Mouse (Mus musculus) C2C12 (cell line): ENCODE measurements around the gene Kifc5b. TPM values are rescaled to one million over a fixed set of nuclear protein-coding genes. Genes with fewer than 3 reads are reported as not detected.
A peak's percentile ranks its signal among the peaks of the same experiment; 100 is the strongest.
"Not testable (repeated sequence)": the region's sequence is repeated elsewhere in the genome, so short reads cannot be mapped to it uniquely, and the experiment has no call there.

Experiments
- H3K27me3 ChIP-seq: one replicate; pipeline ENCODE4 v1.6.1; 2011; ENCODE audit not compliant: control insufficient read depth, insufficient read depth, insufficient read length
- H3K36me3 ChIP-seq: one replicate; pipeline ENCODE4 v1.6.1; 2011; ENCODE audit not compliant: control insufficient read depth, insufficient read depth
- H3K4me3 ChIP-seq: one replicate; pipeline ENCODE4 v1.5.1; 2011; ENCODE audit warnings: mild to moderate bottlenecking, control low read depth; ENCODE audit not compliant: poor library complexity, insufficient read depth, severe bottlenecking
- H3K79me2 ChIP-seq: one replicate; pipeline ENCODE4 v1.6.1; 2011; ENCODE audit not compliant: control insufficient read depth, insufficient read depth
- H3K79me3 ChIP-seq: one replicate; pipeline ENCODE4 v1.6.1; 2011; ENCODE audit warnings: low read depth, control low read depth
- H3ac ChIP-seq: one replicate; pipeline ENCODE3; 2011; ENCODE audit warnings: low read depth; ENCODE audit not compliant: control insufficient read depth, insufficient read length
- CEBPB ChIP-seq: IDR thresholded peaks from one replicate; pipeline ENCODE4 v1.6.1; 2011; ENCODE audit warnings: low read depth, mild to moderate bottlenecking, control low read depth, moderate library complexity
- CTCF ChIP-seq: IDR thresholded peaks from one replicate; pipeline ENCODE4 v1.5.1; 2011; ENCODE audit not compliant: control insufficient read depth, insufficient read depth, insufficient read length
- FOSL1 ChIP-seq: IDR thresholded peaks from one replicate; pipeline ENCODE4 v1.8.0; 2011; ENCODE audit warnings: mild to moderate bottlenecking, low read length; ENCODE audit not compliant: poor library complexity, insufficient read depth, severe bottlenecking
- MAX ChIP-seq: IDR thresholded peaks from one replicate; pipeline ENCODE4 v1.6.1; 2011; ENCODE audit warnings: mild to moderate bottlenecking, control low read depth
- MYOD1 ChIP-seq: IDR thresholded peaks from one replicate; pipeline ENCODE4 v1.6.1; 2011; ENCODE audit warnings: low read depth; ENCODE audit not compliant: control insufficient read depth, insufficient read length
- MYOG ChIP-seq: IDR thresholded peaks from one replicate; pipeline ENCODE4 v1.6.1; 2011; ENCODE audit not compliant: control insufficient read depth, insufficient read length; ENCODE audit errors: extremely low read depth
- USF1 ChIP-seq: IDR thresholded peaks from one replicate; pipeline ENCODE4 v1.6.1; 2011; ENCODE audit warnings: low read depth, mild to moderate bottlenecking, control low read depth, moderate library complexity
- polyA plus RNA-seq: library from polyadenylated mRNA; unstranded; fragments of >200 nt; fragmentation: generic; extraction: Trizol; gene quantifications from one replicate; pipeline ENCODE4 v1.2.1, GENCODE M21; 2012; ENCODE audit warnings: missing spikeins

Kifc5b gene
- polyA plus RNA-seq, 1 experiment: 30.9 TPM

- Histone ChIP-seq H3K27me3 (peaks cover 9% of the 10 kb centered on the region), H3K79me3 (no peaks in the 10 kb centered on the region), H3ac (no peak overlapping the region), H3K36me3 (no peaks in the 10 kb centered on the region), H3K79me2 (no peaks in the 10 kb centered on the region), H3K4me3 (no peak overlapping the region)
- no peak for TF ChIP-seq USF1
- no peak for TF ChIP-seq MAX
- no peak for TF ChIP-seq FOSL1
- peak; percentile 30 for TF ChIP-seq CEBPB
- TF ChIP-seq MYOD1: no peak
- no peak for TF ChIP-seq MYOG
- no peak for TF ChIP-seq CTCF
Observed at GRCm38 (mm10) chr17:26900916-26901315, 16.0 kb upstream of the Kifc5b start.

- Histone ChIP-seq H3K79me3 (no peaks in the 10 kb centered on the region), H3K36me3 (no peaks in the 10 kb centered on the region), H3K27me3 (no peaks in the 10 kb centered on the region), H3ac (no peak overlapping the region), H3K4me3 (no peak overlapping the region), H3K79me2 (no peaks in the 10 kb centered on the region)
- TF ChIP-seq MAX: no peak
- no peak for TF ChIP-seq USF1
- TF ChIP-seq MYOD1: no peak
- TF ChIP-seq MYOG: no peak
- no peak for TF ChIP-seq FOSL1
- TF ChIP-seq CEBPB: no peak
- no peak for TF ChIP-seq CTCF
Observed at GRCm38 (mm10) chr17:26904320-26904719, 12.6 kb upstream of the Kifc5b start.

- H3K27me3 ChIP-seq, H3ac ChIP-seq: not testable (repeated sequence)
Observed at GRCm38 (mm10) chr17:26907506-26907905, 9.4 kb upstream of the Kifc5b start.

GRCm38 (mm10) chr17:26915248-26915647 is 1.6 kb upstream of the Kifc5b start:
- H3K36me3 ChIP-seq: no peaks in the 10 kb centered on the region
- H3K4me3 ChIP-seq: no peak overlapping the region
- no peaks in the 10 kb centered on the region for H3K27me3 ChIP-seq
- peaks cover 33% of the 10 kb centered on the region for H3K79me2 ChIP-seq
- no peak for TF ChIP-seq MAX
- TF ChIP-seq USF1: no peak
- no peak for TF ChIP-seq MYOG
- no peak for TF ChIP-seq CTCF
- no peak for TF ChIP-seq MYOD1
- TF ChIP-seq CEBPB: no peak
- no peak for TF ChIP-seq FOSL1
- H3K79me3 ChIP-seq: peaks cover 22% of the 10 kb centered on the region
- H3ac ChIP-seq: no peak overlapping the region

More at GRCm38 (mm10) chr17:26907506-26907905, 9.4 kb upstream of the Kifc5b start:
- not testable (repeated sequence) for H3K79me2 ChIP-seq, H3K36me3 ChIP-seq, H3K79me3 ChIP-seq, H3K4me3 ChIP-seq

- not testable (repeated sequence) for H3K27me3 ChIP-seq
- peak overlapping the region; percentile 65 for H3K4me3 ChIP-seq
- peaks cover 14% of the 10 kb centered on the region for H3K36me3 ChIP-seq
- H3K79me3 ChIP-seq: peaks cover 22% of the 10 kb centered on the region
- H3ac ChIP-seq: peak overlapping the region; percentile 93
- H3K79me2 ChIP-seq: peaks cover 44% of the 10 kb centered on the region
Observed at GRCm38 (mm10) chr17:26917560-26917959, 669 bp downstream of the Kifc5b start.

- Histone ChIP-seq H3K79me3 (peaks cover 22% of the 10 kb centered on the region), H3K79me2 (peaks cover 44% of the 10 kb centered on the region), H3K36me3 (peaks cover 17% of the 10 kb centered on the region), H3ac (peak overlapping the region; percentile 44), H3K4me3 (peak overlapping the region; percentile 65), H3K27me3 (no peaks in the 10 kb centered on the region)
- TF ChIP-seq FOSL1: no peak
- no peak for TF ChIP-seq MYOD1
- TF ChIP-seq USF1: no peak
- no peak for TF ChIP-seq MAX
- TF ChIP-seq CEBPB: no peak
- no peak for TF ChIP-seq MYOG
Observed at GRCm38 (mm10) chr17:26918343-26918742, 1.5 kb downstream of the Kifc5b start.

- not testable (repeated sequence) for H3K4me3 ChIP-seq, H3K27me3 ChIP-seq, H3ac ChIP-seq
- peaks cover 22% of the 10 kb centered on the region for H3K79me3 ChIP-seq
- peaks cover 44% of the 10 kb centered on the region for H3K79me2 ChIP-seq
- peaks cover 21% of the 10 kb centered on the region for H3K36me3 ChIP-seq
Observed at GRCm38 (mm10) chr17:26919516-26919915, 2.6 kb downstream of the Kifc5b start.

GRCm38 (mm10) chr17:26922368-26922767 is 5.5 kb downstream of the Kifc5b start:
- H3ac ChIP-seq, H3K4me3 ChIP-seq, H3K27me3 ChIP-seq: not testable (repeated sequence)
- Histone ChIP-seq H3K79me2 (peaks cover 40% of the 10 kb centered on the region), H3K79me3 (peaks cover 22% of the 10 kb centered on the region), H3K36me3 (peaks cover 43% of the 10 kb centered on the region)

GRCm38 (mm10) chr17:26925414-26925813 is 8.5 kb downstream of the Kifc5b start:
- not testable (repeated sequence) for H3ac ChIP-seq
- H3K36me3 ChIP-seq: peaks cover 69% of the 10 kb centered on the region

More at GRCm38 (mm10) chr17:26925414-26925813, 8.5 kb downstream of the Kifc5b start:
- not testable (repeated sequence) for H3K27me3 ChIP-seq, H3K79me2 ChIP-seq, H3K4me3 ChIP-seq, H3K79me3 ChIP-seq
